Mouse (Mus musculus) retina, adult 2 months (tissue): ENCODE data around the gene Tmem212.
"Not testable (repeated sequence)": the region's sequence is repeated elsewhere in the genome, so short reads cannot be mapped to it uniquely, and the experiment has no call there.

Experiments
- DNase-seq: peaks from one replicate; pipeline ENCODE4 v3.0.0-alpha.2; 2012; ENCODE audit warnings: low read depth, low spot score

The Tmem212 gene

DNA sequence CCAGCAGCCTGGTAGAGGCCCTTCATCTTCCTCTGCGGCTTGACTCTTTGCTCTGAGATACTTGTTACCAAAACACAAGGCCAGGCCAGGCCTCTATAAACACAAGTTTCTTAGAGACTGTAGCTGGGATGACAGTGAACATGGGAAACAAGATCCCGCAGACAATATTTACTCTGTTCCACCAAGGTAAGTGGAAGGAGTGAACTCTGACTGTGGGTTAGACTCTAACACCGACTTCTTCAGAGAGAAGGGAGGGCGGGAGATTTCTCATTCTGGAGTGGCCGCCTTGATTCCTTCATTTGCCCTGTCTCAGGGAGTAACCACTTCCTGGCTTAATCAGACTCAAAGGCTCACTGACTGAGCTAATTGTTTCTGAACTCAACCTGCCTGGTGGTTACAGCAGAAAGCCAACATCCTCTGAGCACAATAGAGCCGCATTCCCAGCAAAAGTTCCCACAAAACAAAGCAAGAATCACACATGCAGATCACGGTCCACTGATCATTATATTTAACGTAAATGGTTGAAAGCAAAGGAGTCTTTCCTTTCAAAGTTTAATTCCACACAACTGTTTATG lies at the start of gene Tmem212:
Tmem212 (minus strand) TSS at position 51 of the 575 bp plus-strand sequence.
- DNase-seq, result no peak

DNA sequence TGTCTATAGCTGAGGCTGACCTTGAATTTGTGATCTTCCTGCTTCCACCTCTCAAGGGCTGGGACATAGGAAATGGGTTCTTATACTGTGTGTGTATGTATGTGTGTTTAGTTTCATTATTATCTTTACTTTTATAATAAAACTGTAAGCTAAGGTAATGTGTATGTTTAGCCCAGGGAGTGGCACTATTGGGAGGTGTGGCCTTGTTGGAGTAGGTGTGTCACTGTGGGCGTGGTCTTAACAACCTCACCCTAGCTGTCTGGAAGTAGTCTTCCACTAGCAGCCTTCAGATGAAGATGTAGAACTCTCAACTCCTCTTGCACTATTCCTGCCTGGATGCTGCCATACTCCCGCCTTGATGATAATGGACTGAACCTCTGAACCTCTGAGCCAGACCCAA lies 49.2 kb upstream of the Tmem212 start:
- not testable (repeated sequence) for DNase-seq

DNA sequence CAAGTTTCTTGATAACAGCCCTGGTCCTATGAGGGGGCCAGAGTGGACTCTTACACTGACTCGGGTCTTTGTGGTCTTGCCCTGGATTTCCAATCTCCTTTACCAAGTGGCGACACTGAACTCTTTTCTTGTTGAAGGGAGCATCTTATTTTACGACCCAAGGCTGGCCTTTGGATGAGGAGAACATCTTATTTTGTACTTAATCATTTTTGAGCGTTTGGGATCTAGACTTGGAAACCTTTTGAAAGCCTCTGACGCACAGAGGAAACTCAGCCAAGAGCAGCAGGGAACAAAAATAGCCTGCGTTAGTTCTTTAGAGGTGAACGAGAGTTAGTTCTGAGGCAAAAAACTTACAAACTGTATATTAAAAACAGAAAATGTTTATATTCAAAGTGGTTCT lies 46.8 kb upstream of the Tmem212 start:
- no peak for DNase-seq

DNA sequence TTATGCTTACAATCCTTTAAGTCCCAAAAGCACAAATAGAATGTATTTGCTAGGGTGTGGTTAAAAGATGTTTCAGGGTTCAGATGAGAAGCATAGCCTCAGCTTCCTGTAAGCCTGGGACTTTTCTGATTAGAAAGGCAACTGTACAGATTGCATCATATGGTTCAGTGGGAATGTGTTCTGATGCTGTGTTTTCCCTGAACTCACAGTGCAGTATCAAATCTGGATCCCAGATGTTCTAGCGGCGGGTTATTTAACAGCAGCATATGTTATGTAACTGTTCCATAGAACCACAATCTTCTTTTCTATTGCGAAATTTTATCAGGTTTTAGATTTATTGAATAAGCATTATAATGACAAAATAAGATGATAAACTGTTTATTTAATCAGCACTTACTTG lies 45.5 kb upstream of the Tmem212 start:
- no peak for DNase-seq

DNA sequence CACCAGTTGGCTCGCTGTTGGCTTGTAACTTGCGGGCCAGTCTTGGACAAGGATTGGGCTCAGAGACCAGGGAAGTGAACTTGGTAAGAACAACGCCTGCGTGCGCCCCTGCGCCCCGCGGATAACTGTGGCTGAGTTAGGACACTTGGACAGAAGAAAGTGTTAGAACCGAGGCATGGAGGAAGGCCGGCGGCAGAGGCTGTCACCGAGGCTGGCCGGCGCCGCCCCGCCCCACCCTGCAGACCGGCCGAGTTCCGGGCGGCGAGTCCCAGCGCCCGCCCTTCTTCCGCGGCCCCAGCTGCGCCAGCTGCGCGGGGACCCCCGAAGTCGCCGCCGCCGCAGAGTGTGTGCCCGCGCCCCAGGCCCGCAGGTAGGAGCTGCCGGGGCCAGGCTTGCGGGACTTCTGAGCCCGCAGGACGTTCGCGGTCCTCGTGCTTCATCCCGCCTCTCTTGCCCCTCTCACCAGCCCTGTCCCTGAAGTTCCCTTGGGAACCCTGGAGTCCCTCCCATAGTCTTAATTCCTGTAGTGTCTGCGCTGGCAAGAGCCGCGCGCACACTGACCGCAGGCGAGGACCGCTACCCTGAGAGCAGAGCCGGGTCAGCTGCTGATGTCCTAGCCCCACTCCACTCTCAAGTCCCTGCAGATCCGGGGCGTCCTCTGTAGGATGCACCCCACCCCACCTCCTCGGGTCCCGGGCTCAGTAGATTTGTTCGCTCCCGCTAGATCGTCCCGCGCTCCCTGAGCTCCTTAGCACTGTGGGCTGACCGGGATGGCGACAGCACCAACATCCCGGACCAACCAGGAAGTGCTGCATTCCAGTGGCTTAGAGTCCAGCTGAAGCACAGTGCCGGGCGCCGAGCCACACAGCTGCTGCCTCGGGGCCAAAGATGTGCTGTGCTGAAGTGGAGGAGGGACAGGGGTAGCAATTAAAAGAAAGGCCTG lies 42.5 kb upstream of the Tmem212 start, which contains the start of gene Pld1:
Pld1 (plus strand) TSS at position 315 of the 943 bp plus-strand sequence.
- DNase-seq, result no peak

DNA sequence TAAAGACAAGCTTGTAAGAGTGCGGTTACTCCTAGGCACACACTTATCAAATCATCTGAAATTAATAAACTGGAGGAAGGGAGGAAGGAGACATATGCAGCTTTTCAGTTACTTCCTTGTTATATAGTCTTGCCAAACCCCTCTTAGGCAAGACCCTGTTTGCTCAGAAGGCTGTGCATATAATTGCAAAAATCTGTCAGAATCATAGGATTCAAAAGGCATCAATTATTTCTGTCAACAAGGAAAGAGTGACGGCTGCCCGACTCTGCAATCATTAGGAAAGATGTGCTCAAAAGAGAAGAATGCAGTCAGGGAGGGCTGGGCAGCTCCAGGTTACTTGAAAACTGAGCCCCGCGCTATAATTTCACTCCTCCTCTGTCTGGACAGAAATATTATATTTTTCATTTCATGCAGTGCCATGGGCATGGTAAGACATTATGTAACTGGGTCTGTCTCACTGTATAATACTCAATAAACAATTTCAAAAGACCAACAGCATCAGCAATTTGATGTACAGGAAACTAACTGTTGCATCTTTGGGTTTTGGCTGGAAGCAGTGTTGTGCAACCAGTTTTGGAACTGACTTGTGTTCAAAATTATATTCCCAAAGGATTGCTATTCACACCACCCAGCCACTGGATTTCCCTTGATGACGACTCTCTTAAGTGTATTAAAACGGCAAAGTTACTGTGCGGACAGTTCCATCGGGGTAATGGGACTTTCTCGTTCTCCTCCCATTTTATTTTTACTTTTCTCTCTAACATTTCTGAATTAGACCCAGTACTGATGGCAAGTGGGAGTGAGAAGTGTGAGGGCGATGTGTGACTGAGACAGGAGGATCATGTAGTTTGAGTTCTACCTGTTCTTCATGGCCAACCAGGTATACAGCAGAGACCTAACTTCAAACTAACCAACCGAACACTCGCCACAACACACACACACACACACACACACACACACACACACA lies 41.3 kb upstream of the Tmem212 start:
- DNase-seq, result no peak

DNA sequence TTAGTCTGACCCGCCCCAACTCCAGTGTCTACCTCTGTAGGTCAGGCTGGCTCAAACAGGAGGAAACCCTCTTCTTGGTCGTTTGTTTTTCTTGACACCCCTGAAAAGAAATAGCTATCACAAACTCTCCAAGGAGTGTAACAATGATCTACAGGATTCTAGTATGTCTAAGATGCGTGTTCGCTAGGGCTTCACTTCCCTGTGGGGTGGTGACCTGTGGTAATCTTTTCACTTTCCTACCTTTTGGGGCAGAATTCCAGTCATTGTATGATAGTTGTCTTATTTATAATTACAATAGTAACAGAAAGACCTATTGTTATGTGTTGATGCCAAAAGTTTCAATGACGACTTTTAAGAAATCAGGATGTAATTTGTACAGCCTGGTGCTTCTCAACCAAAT lies 40.6 kb upstream of the Tmem212 start:
- no peak for DNase-seq

DNA sequence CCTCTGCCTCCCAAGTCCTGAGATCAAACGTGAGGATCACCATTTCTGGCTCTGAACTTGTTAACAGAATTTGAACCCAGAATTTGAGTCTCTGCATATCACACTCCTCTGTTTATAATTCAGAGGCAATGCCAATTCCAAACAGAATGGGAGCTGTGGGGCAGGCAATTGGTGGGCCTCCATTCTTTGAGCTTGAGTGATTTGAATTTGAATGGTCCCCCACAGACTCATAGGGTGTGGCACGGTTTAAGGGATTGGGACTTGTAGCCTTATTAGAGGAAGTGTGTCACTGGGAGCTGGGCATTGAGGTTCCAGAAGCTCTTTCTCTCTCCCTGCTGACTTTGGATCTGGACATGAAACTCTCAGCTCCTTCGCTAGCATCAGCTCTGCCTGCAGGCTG lies 39.5 kb upstream of the Tmem212 start:
- DNase-seq, result no peak

DNA sequence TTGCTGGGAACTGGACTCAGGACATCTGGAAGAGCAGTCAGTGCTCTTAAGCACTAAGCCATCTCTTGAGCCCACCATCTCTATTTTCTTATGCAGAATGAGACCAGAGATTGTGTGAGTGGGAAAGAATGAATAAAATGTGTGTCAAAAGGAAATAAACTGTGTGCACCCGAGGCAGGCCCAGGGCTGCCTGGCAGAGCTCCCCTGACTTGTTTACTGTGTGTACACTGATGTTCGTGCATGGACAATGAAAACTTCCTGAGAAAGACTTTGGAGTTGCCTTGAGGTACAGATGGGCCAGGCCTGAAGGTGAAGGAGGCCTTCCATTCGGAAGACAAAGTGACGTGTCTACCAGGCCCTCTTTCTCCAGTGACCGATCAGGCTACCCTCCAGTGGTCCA lies 36.2 kb upstream of the Tmem212 start:
- DNase-seq, result no peak

DNA sequence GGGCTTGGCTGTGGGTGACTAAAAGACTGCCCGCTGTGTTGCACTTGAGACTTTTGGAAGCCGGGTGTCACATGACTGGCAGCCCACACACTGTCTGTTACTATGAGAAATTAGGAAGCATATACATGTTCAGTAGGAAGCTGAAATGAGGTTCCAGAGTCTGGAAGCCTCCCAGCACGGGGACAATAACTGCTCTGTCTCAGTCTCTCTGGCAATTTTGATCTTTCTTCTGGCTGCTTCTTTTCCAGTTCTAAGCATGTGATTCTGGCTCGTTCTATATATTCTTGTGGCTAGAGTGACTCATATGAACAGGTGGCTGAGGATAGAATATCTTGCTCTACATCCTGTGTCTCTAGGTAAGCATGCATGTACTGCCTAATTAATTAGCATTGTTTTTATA lies 33.1 kb upstream of the Tmem212 start:
- no peak for DNase-seq

DNA sequence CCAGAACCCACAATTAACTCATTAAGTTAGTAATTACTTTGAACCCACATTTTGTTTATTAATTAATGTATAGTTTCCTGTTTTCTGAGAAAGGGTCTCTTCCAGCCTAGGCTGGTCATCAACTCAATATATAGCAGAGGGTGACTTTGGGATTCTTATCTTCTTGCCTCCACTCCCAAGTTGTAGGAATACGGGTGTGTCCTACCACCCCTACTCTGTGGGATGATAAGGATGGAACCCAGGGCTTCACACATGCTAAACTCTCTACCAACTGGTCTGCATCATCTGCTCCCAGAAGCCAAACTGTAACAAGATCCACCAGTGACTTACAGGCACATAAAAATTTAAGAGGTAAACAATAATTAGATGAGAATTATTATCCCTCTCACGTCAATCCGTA lies 27.9 kb upstream of the Tmem212 start:
- no peak for DNase-seq

DNA sequence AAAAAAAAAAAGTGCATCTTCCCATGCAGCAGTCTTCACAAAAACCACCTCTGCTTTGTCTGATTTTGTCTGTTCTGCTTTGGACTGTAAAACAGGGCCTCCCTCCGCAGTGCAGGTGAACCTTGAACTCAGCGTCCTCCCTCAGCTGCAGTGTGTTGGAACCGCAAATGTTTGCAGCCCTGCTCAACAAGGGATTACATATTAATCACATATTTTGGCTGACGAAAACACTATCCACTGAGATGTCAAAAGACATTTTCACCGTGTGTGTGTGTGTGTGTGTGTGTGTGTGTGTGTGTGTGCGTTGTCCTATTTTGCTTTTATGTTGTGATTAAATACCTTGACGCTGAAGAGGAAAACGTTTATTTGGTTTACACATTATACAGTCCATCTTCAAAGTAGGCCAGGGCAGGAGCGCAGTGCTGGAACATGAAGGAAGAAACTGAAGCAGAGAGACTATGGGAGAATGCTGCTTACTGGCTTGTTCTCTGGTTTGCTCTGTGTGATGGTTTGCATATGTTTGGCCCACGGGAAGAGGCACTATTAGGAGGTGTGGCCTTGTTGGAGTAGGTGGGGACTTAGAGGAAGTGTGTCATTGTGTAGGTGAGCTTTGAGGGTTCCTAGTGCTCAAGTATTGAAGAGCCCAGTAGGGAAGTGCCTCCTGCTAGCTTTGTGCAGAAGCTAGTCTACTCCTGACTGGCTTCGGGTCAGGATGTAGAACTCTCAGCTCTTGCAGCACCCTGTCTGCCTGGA lies 25.3 kb upstream of the Tmem212 start:
- DNase-seq, result no peak

DNA sequence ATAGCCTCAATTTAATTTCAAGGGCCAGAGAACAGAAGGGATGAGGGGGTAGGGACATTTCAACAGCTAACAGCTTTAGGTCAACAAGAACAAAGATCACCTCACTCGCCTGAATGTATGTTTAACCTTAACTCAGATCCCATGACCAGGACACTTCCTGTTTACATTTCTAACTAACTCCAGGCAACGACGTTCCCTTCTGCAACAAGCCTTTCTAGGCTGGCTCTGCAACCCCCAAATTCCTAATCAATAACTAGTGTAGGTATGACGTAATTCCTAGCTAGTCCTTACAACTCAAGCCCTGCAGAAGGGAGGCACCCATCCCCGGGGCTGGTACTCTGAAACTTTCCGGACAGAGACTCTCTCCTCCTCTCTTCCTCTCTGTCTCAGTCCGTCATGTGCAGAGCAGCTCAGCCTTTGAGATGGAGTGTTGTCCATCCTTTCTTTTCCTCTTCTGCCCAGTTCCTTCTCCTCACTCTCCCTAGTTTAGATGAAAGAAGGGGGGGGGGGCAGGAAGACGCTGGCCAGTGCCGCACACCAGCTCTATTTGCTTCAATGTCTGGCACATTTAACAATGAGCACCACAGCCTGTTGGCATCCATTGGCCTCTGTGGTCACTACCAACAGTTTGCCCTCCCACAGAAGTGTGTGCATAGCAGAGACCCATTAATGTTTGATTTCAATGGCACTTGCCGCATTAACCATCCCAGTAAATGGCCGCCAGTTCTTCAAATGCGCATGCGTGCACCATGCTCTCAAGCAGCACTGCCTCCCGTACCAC lies 22.7 kb upstream of the Tmem212 start:
- no peak for DNase-seq

DNA sequence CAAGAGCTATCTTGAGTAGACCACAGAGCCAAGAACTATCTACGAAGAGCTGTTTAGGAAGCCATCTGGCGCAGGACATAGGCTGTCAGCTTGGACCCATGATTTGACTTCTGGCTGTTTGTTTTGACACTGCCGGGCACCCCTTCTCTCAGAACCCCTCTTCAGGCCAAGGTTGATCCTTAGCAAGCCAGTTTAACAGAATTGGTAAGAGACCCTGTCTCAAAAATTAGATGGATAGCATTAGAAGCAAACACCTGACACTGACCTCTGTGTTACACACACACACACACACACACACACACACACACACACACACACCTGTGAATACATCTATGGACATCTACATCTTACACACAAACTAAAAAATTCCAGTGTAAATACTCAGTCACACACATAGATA lies 12.8 kb upstream of the Tmem212 start:
- DNase-seq, result no peak

DNA sequence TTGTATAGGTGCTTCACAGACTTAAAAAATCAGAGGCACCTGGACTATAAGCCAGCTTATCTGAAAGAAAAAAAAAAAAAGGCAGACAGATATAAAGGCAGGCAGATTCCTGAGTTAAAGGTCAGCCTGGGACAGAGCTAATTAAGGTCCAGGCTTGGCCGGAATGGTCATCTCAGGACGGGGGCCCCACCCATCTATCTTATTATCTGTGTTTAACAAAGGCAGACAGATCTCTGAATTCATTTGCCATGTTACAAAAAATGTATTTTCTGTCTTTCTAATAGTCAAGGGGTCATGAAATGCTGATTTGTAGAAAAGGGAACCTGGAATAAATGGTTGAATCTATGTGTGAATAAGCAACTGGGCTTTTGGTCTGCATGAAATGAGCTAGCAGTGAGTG lies 12.1 kb upstream of the Tmem212 start:
- DNase-seq, result no peak

DNA sequence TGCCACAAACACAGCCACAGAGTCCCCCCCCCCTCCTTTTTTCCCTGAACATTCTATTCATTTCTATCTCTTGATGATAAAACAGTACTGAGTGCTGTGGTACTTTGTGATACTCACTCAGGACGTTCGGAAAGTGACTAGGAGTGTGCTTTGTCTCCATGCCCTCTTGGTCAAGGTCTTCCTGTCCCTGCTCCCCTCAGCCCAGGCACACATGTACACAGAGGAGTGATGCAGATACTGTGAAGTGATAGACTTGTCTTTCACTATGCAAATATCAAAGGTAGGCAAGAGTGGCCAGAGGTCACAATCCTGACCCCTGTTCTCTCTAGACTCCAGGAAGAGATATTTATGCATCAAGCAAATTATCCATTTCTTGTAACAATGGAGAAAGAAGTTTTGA lies 11.1 kb upstream of the Tmem212 start:
- DNase-seq, result no peak

DNA sequence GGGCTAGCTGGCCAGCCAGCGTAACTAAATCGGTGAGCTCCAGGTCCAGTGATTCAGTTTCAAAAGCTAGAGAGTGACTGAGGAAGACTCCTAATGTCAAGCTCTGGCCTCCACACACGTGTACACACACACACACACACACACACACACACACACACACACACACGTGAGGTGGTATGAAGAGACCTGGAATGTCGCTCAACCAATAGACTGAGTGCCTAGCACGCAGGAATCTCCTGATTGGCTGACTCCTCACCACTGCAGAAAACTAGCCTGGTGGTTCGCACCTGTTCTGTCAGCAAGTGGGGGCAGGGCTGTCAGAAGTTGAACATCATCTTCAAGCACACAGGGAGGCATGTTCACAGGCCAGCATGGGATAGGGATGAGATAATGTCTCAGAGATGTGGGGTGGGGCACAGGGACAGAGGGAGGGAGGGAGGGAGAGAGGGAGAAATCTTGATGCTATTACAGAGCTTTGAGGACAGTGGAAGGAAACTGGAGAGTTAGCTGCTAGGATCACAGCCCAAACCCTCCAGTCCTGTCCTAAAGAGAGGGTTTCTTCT lies 10.6 kb upstream of the Tmem212 start:
- DNase-seq, result no peak

DNA sequence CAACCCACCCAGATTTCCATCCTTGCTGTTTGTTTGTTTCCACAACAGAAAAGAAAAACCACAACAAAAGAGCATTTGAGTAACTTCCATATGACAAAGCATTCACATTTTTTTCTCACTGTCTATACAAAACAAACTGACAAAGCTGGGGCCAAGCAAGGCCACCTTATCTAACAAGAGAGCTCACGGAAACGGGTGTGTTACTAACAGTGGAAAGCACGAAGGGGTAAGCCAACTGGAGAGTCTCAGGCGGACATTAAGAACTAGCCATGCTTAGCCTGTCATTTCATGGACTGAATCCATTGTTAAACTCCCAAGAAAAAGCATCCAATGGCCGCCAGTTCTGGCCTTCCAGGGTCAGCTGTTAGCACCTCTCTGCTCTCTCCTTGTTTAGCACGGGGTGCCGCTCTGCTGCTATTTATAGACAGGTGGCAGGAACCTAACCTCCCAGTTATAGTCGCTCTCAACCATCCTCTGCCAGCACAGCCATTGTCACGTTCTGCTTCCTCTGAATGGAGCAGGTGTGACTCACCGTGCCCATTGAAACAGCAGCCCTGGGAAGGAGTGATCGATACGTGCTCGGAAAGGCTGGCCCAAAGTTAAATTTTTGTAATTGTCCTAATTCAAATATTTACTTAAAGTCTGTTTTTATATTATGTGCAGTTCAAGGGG lies 8.6 kb upstream of the Tmem212 start:
- no peak for DNase-seq

DNA sequence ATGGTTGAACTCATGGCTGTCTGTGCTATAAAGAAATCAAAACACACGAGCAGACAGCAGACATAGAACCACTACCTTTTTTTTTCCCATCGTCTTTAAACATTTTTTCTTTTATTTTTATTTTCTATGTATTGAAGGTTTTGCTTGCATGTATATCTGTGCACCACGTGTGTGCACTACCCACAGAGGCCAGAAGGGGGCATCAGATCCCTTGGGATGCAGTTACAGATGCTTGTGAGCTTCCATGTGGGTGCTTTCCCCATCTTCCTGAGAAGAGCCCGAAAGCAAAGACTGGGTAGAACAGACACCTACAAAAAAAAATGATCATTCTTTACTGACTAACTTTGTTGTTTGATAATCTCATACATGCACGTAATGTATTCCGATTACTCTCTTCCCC lies 5.7 kb upstream of the Tmem212 start:
- no peak for DNase-seq
